Mouse (Mus musculus): ENCODE results near the gene Gm11937.
A peak's percentile ranks its signal among the peaks of the same experiment; 100 is the strongest.
"Not testable (repeated sequence)": the region's sequence is repeated elsewhere in the genome, so short reads cannot be mapped to it uniquely, and the experiment has no call there.

The Gm11937 gene

GRCm38 (mm10) chr11:99610089-99610488, at the start of gene Gm11937:
TSS of gene Gm11937 (minus strand) at chr11:99610189.
- ATAC-seq (ENCODE audit: low TSS enrichment), result not testable (repeated sequence)

GRCm38 (mm10) chr11:99659256-99659655, 49.3 kb upstream of the Gm11937 start:
- ATAC-seq (ENCODE audit: low TSS enrichment), result no peak

GRCm38 (mm10) chr11:99658467-99659010, 48.5 kb upstream of the Gm11937 start, which contains the start of gene Gm11563:
TSS of gene Gm11563 (minus strand) at chr11:99658960.
- ATAC-seq (ENCODE audit: low TSS enrichment), result not testable (repeated sequence)

GRCm38 (mm10) chr11:99657051-99657450, 47.1 kb upstream of the Gm11937 start:
- ATAC-seq (ENCODE audit: low TSS enrichment), result no peak

GRCm38 (mm10) chr11:99650136-99650535, 40.1 kb upstream of the Gm11937 start, which contains the start of gene Gm11555:
TSS of gene Gm11555 (minus strand) at chr11:99650236.
- no peak for ATAC-seq (ENCODE audit: low TSS enrichment)

GRCm38 (mm10) chr11:99646444-99646843, 36.5 kb upstream of the Gm11937 start:
- peak; percentile 69; the same call in 1 of the 2 replicates for ATAC-seq (ENCODE audit: low TSS enrichment)

- ATAC-seq (ENCODE audit: low TSS enrichment), result no peak; the same call in 1 of the 2 replicates
Measured at GRCm38 (mm10) chr11:99644351-99644750, 34.4 kb upstream of the Gm11937 start.

- not testable (repeated sequence) for ATAC-seq (ENCODE audit: low TSS enrichment)
Measured at GRCm38 (mm10) chr11:99643635-99644139, 33.7 kb upstream of the Gm11937 start, which contains the start of gene Krtap4-7. TSS of gene Krtap4-7 (minus strand) at chr11:99644089.

GRCm38 (mm10) chr11:99640926-99641325, 30.9 kb upstream of the Gm11937 start:
- no peak for ATAC-seq (ENCODE audit: low TSS enrichment)

GRCm38 (mm10) chr11:99637086-99637485, 27.1 kb upstream of the Gm11937 start:
- peak; percentile 78 for ATAC-seq (ENCODE audit: low TSS enrichment)

- no peak for ATAC-seq (ENCODE audit: low TSS enrichment)
Measured at GRCm38 (mm10) chr11:99634653-99635134, 24.7 kb upstream of the Gm11937 start, which contains the start of gene Krtap4-2. TSS of gene Krtap4-2 (minus strand) at chr11:99635084.

GRCm38 (mm10) chr11:99633293-99633692, 23.3 kb upstream of the Gm11937 start:
- peak; percentile 92 for ATAC-seq (ENCODE audit: low TSS enrichment)

- no peak for ATAC-seq (ENCODE audit: low TSS enrichment)
Measured at GRCm38 (mm10) chr11:99630890-99631289, 20.9 kb upstream of the Gm11937 start.

GRCm38 (mm10) chr11:99628138-99628537, 18.1 kb upstream of the Gm11937 start, which contains the start of gene Krtap4-1:
TSS of gene Krtap4-1 (minus strand) at chr11:99628238.
- ATAC-seq (ENCODE audit: low TSS enrichment), result no peak

GRCm38 (mm10) chr11:99620335-99620734, 10.3 kb upstream of the Gm11937 start, which contains the start of gene Gm11562:
TSS of gene Gm11562 (minus strand) at chr11:99620435.
- ATAC-seq (ENCODE audit: low TSS enrichment), result no peak

GRCm38 (mm10) chr11:99614796-99615363, 4.9 kb upstream of the Gm11937 start, which contains the start of gene Krtap2-4:
TSS of gene Krtap2-4 (minus strand) at chr11:99614846.
- ATAC-seq (ENCODE audit: low TSS enrichment), result no peak

GRCm38 (mm10) chr11:99609126-99609525, 863 bp downstream of the Gm11937 start:
- peak; percentile 79; the same call in 1 of the 2 replicates for ATAC-seq (ENCODE audit: low TSS enrichment)

- ATAC-seq (ENCODE audit: low TSS enrichment), result not testable (repeated sequence)
Measured at GRCm38 (mm10) chr11:99603208-99603607, 6.8 kb downstream of the Gm11937 start, which contains the start of gene Gm11938. TSS of gene Gm11938 (minus strand) at chr11:99603308.

- ATAC-seq (ENCODE audit: low TSS enrichment), result not testable (repeated sequence)
Measured at GRCm38 (mm10) chr11:99597742-99598141, 12.2 kb downstream of the Gm11937 start, which contains the start of gene Krtap9-3. TSS of gene Krtap9-3 (minus strand) at chr11:99598105.

- no peak for ATAC-seq (ENCODE audit: low TSS enrichment)
Measured at GRCm38 (mm10) chr11:99590981-99591380, 19.0 kb downstream of the Gm11937 start, which contains the start of gene Krtap1-3. TSS of gene Krtap1-3 (minus strand) at chr11:99591339.

- ATAC-seq (ENCODE audit: low TSS enrichment), result no peak
Measured at GRCm38 (mm10) chr11:99585096-99585495, 24.9 kb downstream of the Gm11937 start.

GRCm38 (mm10) chr11:99583245-99583704, 26.7 kb downstream of the Gm11937 start, which contains the start of gene Krtap1-4:
TSS of gene Krtap1-4 (minus strand) at chr11:99583654.
- no peak for ATAC-seq (ENCODE audit: low TSS enrichment)
